Mouse (Mus musculus): ENCODE measurements around the gene Zbtb8b.

The Zbtb8b gene

GRCm38 (mm10) chr4:129390936-129391557 is 49.6 kb downstream of the Zbtb8b start:
- Histone ChIP-seq H3K27me3 (ENCODE audit: control insufficient read depth, insufficient read depth, low read length, poor library complexity, severe bottlenecking) (no peaks in the 10 kb centered on the region), H3K36me3 (ENCODE audit: control insufficient read depth, insufficient read depth, low read length, poor library complexity, severe bottlenecking) (no peaks in the 10 kb centered on the region)
- no peak for DNase-seq (ENCODE audit: low read depth, low spot score)

- H3K27me3 ChIP-seq (ENCODE audit: control insufficient read depth, insufficient read depth, low read length, poor library complexity, severe bottlenecking), result no peaks in the 10 kb centered on the region
- H3K36me3 ChIP-seq (ENCODE audit: control insufficient read depth, insufficient read depth, low read length, poor library complexity, severe bottlenecking), result no peaks in the 10 kb centered on the region
- no peak for DNase-seq (ENCODE audit: low read depth, low spot score)
These were observed 50.4 kb downstream of the Zbtb8b start for GRCm38 (mm10) chr4:129390216-129390743.

- no peak for DNase-seq (ENCODE audit: low read depth, low spot score)
- no peaks in the 10 kb centered on the region; the same call in 1 of the 2 replicates for H3K27me3 ChIP-seq (ENCODE audit: control insufficient read depth, insufficient read depth, low read length, poor library complexity, severe bottlenecking)
- no peaks in the 10 kb centered on the region for H3K36me3 ChIP-seq (ENCODE audit: control insufficient read depth, insufficient read depth, low read length, poor library complexity, severe bottlenecking)
These were observed 52.2 kb downstream of the Zbtb8b start for GRCm38 (mm10) chr4:129388404-129388803.

- H3K27me3 ChIP-seq (ENCODE audit: control insufficient read depth, insufficient read depth, low read length, poor library complexity, severe bottlenecking), result no peaks in the 10 kb centered on the region; the same call in 1 of the 2 replicates
- H3K36me3 ChIP-seq (ENCODE audit: control insufficient read depth, insufficient read depth, low read length, poor library complexity, severe bottlenecking), result no peaks in the 10 kb centered on the region
- DNase-seq (ENCODE audit: low read depth, low spot score), result no peak
These were observed 53.7 kb downstream of the Zbtb8b start for GRCm38 (mm10) chr4:129386989-129387388.

- DNase-seq (ENCODE audit: low read depth, low spot score), result no peak
- H3K27me3 ChIP-seq (ENCODE audit: control insufficient read depth, insufficient read depth, low read length, poor library complexity, severe bottlenecking), result no peaks in the 10 kb centered on the region; the same call in 1 of the 2 replicates
- H3K36me3 ChIP-seq (ENCODE audit: control insufficient read depth, insufficient read depth, low read length, poor library complexity, severe bottlenecking), result no peaks in the 10 kb centered on the region
These were observed 54.2 kb downstream of the Zbtb8b start for GRCm38 (mm10) chr4:129386269-129386946.

GRCm38 (mm10) chr4:129385685-129386084 is 55.0 kb downstream of the Zbtb8b start:
- H3K36me3 ChIP-seq (ENCODE audit: control insufficient read depth, insufficient read depth, low read length, poor library complexity, severe bottlenecking), result no peaks in the 10 kb centered on the region
- DNase-seq (ENCODE audit: low read depth, low spot score), result no peak
- no peaks in the 10 kb centered on the region; the same call in 1 of the 2 replicates for H3K27me3 ChIP-seq (ENCODE audit: control insufficient read depth, insufficient read depth, low read length, poor library complexity, severe bottlenecking)

- Histone ChIP-seq H3K36me3 (ENCODE audit: control insufficient read depth, insufficient read depth, low read length, poor library complexity, severe bottlenecking) (no peaks in the 10 kb centered on the region), H3K27me3 (ENCODE audit: control insufficient read depth, insufficient read depth, low read length, poor library complexity, severe bottlenecking) (no peaks in the 10 kb centered on the region; the same call in 1 of the 2 replicates)
- DNase-seq (ENCODE audit: low read depth, low spot score), result no peak
These were observed 56.2 kb downstream of the Zbtb8b start for GRCm38 (mm10) chr4:129384440-129384839.

- Histone ChIP-seq H3K36me3 (ENCODE audit: control insufficient read depth, insufficient read depth, low read length, poor library complexity, severe bottlenecking) (no peaks in the 10 kb centered on the region), H3K27me3 (ENCODE audit: control insufficient read depth, insufficient read depth, low read length, poor library complexity, severe bottlenecking) (no peaks in the 10 kb centered on the region; the same call in 1 of the 2 replicates)
- no peak for DNase-seq (ENCODE audit: low read depth, low spot score)
These were observed 57.1 kb downstream of the Zbtb8b start for GRCm38 (mm10) chr4:129383586-129383985.

GRCm38 (mm10) chr4:129382488-129382887 is 58.2 kb downstream of the Zbtb8b start:
- Histone ChIP-seq H3K36me3 (ENCODE audit: control insufficient read depth, insufficient read depth, low read length, poor library complexity, severe bottlenecking) (no peaks in the 10 kb centered on the region), H3K27me3 (ENCODE audit: control insufficient read depth, insufficient read depth, low read length, poor library complexity, severe bottlenecking) (no peaks in the 10 kb centered on the region; the same call in 1 of the 2 replicates)
- DNase-seq (ENCODE audit: low read depth, low spot score), result no peak

GRCm38 (mm10) chr4:129382029-129382428 is 58.6 kb downstream of the Zbtb8b start:
- no peak for DNase-seq (ENCODE audit: low read depth, low spot score)
- Histone ChIP-seq H3K36me3 (ENCODE audit: control insufficient read depth, insufficient read depth, low read length, poor library complexity, severe bottlenecking) (no peaks in the 10 kb centered on the region), H3K27me3 (ENCODE audit: control insufficient read depth, insufficient read depth, low read length, poor library complexity, severe bottlenecking) (no peaks in the 10 kb centered on the region; the same call in 1 of the 2 replicates)

- H3K36me3 ChIP-seq (ENCODE audit: control insufficient read depth, insufficient read depth, low read length, poor library complexity, severe bottlenecking), result no peaks in the 10 kb centered on the region
- no peak for DNase-seq (ENCODE audit: low read depth, low spot score)
- no peaks in the 10 kb centered on the region; the same call in 1 of the 2 replicates for H3K27me3 ChIP-seq (ENCODE audit: control insufficient read depth, insufficient read depth, low read length, poor library complexity, severe bottlenecking)
These were observed 59.5 kb downstream of the Zbtb8b start for GRCm38 (mm10) chr4:129381148-129381547.

- no peaks in the 10 kb centered on the region for H3K36me3 ChIP-seq (ENCODE audit: control insufficient read depth, insufficient read depth, low read length, poor library complexity, severe bottlenecking)
- DNase-seq (ENCODE audit: low read depth, low spot score), result no peak
- no peaks in the 10 kb centered on the region; the same call in 1 of the 2 replicates for H3K27me3 ChIP-seq (ENCODE audit: control insufficient read depth, insufficient read depth, low read length, poor library complexity, severe bottlenecking)
These were observed 60.8 kb downstream of the Zbtb8b start for GRCm38 (mm10) chr4:129379805-129380204.

- peak; percentile 55 for DNase-seq (ENCODE audit: low read depth, low spot score)
- Histone ChIP-seq H3K27me3 (ENCODE audit: control insufficient read depth, insufficient read depth, low read length, poor library complexity, severe bottlenecking) (no peaks in the 10 kb centered on the region), H3K36me3 (ENCODE audit: control insufficient read depth, insufficient read depth, low read length, poor library complexity, severe bottlenecking) (no peaks in the 10 kb centered on the region)
These were observed 62.9 kb downstream of the Zbtb8b start, which contains the start of gene Zbtb8a for GRCm38 (mm10) chr4:129377601-129378390. Gene Zbtb8a (minus strand): TSS chr4:129378116.

- Histone ChIP-seq H3K36me3 (ENCODE audit: control insufficient read depth, insufficient read depth, low read length, poor library complexity, severe bottlenecking) (no peaks in the 10 kb centered on the region), H3K27me3 (ENCODE audit: control insufficient read depth, insufficient read depth, low read length, poor library complexity, severe bottlenecking) (no peaks in the 10 kb centered on the region)
- DNase-seq (ENCODE audit: low read depth, low spot score), result peak; percentile 50
These were observed 63.6 kb downstream of the Zbtb8b start for GRCm38 (mm10) chr4:129376961-129377545.

Data from splenic B cell, adult 2 months (primary cell).